Mouse (Mus musculus): Measurements from ENCODE around the gene Sema6d. TPM values are rescaled to one million over a fixed set of nuclear protein-coding genes. Genes with fewer than 3 reads are reported as not detected.

The Sema6d gene
- polyA plus RNA-seq, 1 experiment from 2014 or later, result 13.1 TPM

DNA sequence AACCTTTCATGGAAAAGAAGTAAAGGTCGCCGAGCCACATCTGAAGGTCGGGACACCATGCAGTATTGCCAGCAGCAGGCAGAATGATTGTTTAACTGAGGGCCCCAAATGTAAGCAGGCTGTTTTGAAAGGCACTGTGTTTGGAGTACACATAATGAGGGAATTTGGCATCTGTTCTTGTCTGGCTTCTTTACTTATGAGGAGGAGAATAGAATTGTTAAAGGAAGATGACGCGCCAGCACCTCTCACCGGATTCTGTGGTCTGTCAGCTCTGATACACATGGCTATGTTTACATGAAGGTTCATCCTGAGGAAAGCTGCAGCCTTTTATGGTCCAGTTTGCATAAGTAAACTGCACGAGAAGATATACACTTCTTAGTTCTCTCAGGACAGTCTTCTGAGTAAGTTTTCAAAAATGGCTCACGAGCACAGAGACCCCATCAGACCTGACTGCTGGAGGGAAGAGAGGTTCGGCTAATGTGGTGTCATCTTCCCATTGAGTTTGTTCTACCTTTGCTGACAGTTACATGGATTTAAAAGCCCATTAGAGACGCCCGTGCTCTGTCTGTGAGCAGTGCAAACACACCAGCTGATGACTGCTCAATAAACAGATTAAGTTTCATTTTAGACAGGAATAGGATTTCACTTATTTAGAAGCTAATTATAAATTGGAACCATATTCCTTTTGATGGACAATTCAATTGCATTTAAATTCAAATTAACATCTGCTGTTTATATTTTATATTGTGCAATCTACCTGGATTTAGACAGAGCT, 28.9 kb downstream of the Sema6d start:
- Histone ChIP-seq H3K27me3 (no peaks in the 10 kb centered on the region), H3K4me2 (no peak overlapping the region), H3K36me3 (no peaks in the 10 kb centered on the region), H3K9me3 (no peaks in the 10 kb centered on the region), H3K27ac (no peak overlapping the region), H3K4me1 (no peaks in the 10 kb centered on the region), H3K4me3 (no peak overlapping the region), H3K9ac (no peak overlapping the region)
- ATAC-seq (ENCODE audit: insufficient number of reproducible peaks, low FRiP score, low TSS enrichment, low read depth), result no peak
- WGBS, result 65% methylated on average over 11 of the region's 11 CpGs

GRCm38 (mm10) chr2:124120355-124120754, 30.6 kb downstream of the Sema6d start:
- H3K9ac ChIP-seq, result no peak overlapping the region
- H3K27me3 ChIP-seq, result no peaks in the 10 kb centered on the region
- no peak overlapping the region for H3K27ac ChIP-seq
- WGBS, result 66% methylated on average over 1 of the region's 1 CpGs
- no peaks in the 10 kb centered on the region for H3K4me1 ChIP-seq
- H3K9me3 ChIP-seq, result no peaks in the 10 kb centered on the region
- no peak overlapping the region for H3K4me2 ChIP-seq
- no peak for ATAC-seq (ENCODE audit: insufficient number of reproducible peaks, low FRiP score, low TSS enrichment, low read depth)
- no peaks in the 10 kb centered on the region for H3K36me3 ChIP-seq
- no peak overlapping the region for H3K4me3 ChIP-seq

DNA sequence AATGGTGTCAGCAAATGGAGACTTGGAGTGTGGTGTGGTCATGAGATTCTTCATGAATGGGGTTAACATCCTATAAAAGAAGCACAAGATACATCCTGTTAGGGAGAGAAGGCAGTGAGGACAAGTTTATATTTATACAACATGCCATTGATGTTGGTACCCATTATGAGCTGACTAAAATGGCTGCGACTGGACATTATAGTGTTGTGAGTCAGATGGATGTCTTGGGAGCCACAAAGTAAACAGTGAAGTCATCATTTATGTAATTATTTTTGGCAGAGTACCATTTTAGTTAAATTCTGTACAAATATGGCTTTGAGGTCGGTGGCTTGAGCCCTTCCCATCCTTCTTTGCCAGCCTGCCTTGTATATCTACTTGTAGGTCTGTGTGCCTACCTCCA, 31.8 kb downstream of the Sema6d start:
- Histone ChIP-seq H3K4me2 (no peak overlapping the region), H3K27ac (no peak overlapping the region), H3K9ac (no peak overlapping the region), H3K9me3 (no peaks in the 10 kb centered on the region), H3K36me3 (no peaks in the 10 kb centered on the region), H3K4me3 (no peak overlapping the region), H3K27me3 (no peaks in the 10 kb centered on the region), H3K4me1 (no peaks in the 10 kb centered on the region)
- ATAC-seq (ENCODE audit: insufficient number of reproducible peaks, low FRiP score, low TSS enrichment, low read depth), result no peak
- WGBS, result 77% methylated on average over 2 of the region's 2 CpGs

DNA sequence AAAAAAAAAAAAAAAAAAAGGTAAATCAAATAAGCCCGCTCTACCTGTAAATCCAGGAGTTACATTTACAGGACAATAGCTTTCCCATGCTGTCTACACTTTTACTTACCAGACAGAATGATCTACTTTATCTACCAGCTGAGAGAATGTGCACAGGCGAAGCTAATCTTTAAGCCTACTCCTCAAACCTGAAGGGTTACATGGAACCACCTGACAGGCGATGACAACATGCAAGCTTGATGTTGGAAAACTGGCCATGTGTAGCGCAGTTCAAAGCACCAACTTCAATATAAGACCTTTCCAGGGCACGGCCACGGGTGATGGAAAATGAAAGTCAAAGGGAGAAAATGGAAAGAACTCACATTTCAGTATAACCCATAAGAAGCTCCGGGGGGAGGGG, 35.7 kb downstream of the Sema6d start:
- Histone ChIP-seq H3K4me2 (no peak overlapping the region), H3K36me3 (no peaks in the 10 kb centered on the region), H3K27ac (no peak overlapping the region), H3K4me1 (no peaks in the 10 kb centered on the region), H3K9me3 (no peaks in the 10 kb centered on the region), H3K4me3 (no peak overlapping the region), H3K9ac (no peak overlapping the region), H3K27me3 (no peaks in the 10 kb centered on the region)
- 76% methylated on average over 7 of the region's 7 CpGs for WGBS
- ATAC-seq (ENCODE audit: insufficient number of reproducible peaks, low FRiP score, low TSS enrichment, low read depth), result no peak

DNA sequence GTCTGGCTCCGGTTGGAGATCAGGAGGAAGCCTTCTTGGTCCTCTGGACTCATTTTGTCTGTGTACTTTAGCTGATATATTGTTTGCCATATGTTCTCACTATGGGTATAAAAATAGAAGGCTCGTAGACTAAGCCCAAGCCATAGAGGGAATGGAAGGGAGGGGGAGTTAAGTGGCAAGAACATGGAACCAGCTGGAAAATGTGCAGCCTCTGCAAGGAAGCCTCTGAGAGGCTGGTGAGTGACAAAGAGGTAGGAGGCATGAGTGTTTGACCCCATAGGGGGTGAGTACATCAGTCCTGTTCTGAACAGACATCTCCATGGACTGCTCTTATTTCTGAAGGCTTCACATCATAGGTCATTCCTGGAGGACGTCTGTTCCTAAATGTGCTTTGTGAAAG, 37.1 kb downstream of the Sema6d start:
- Histone ChIP-seq H3K27ac (no peak overlapping the region), H3K9me3 (no peaks in the 10 kb centered on the region), H3K36me3 (no peaks in the 10 kb centered on the region), H3K4me2 (no peak overlapping the region), H3K4me3 (no peak overlapping the region), H3K9ac (no peak overlapping the region), H3K27me3 (no peaks in the 10 kb centered on the region), H3K4me1 (no peaks in the 10 kb centered on the region)
- WGBS, result 50% methylated on average over 3 of the region's 3 CpGs
- ATAC-seq (ENCODE audit: insufficient number of reproducible peaks, low FRiP score, low TSS enrichment, low read depth), result no peak

DNA sequence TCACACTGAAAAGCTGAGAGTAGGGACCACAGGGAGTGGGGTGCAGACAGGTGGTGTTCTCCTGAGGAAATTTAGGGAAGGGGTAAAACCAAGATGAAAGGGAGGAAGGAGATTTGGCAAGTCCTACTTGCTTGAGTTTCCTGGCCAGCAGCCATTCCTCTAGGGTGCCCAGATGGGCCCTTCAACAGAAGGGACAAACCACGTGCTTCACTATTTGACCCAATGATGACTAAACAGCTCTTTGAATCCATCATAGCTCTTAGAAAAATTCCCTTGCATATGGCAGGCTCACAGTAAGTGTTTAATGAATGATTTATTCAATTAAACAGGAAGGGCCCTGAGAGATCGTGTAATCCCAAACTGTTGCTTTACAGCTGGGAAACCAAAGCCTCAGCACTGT, 41.1 kb downstream of the Sema6d start:
- no peaks in the 10 kb centered on the region for H3K36me3 ChIP-seq
- H3K9ac ChIP-seq, result no peak overlapping the region
- no peaks in the 10 kb centered on the region for H3K9me3 ChIP-seq
- no peak overlapping the region for H3K27ac ChIP-seq
- no peak for ATAC-seq (ENCODE audit: insufficient number of reproducible peaks, low FRiP score, low TSS enrichment, low read depth)
- no peaks in the 10 kb centered on the region for H3K27me3 ChIP-seq
- WGBS, result 54% methylated on average over 2 of the region's 2 CpGs
- no peaks in the 10 kb centered on the region for H3K4me1 ChIP-seq
- no peak overlapping the region for H3K4me3 ChIP-seq
- no peak overlapping the region for H3K4me2 ChIP-seq

- no peak overlapping the region for H3K27ac ChIP-seq
- H3K36me3 ChIP-seq, result no peaks in the 10 kb centered on the region
- H3K4me2 ChIP-seq, result no peak overlapping the region
- no peak overlapping the region for H3K9ac ChIP-seq
- no peaks in the 10 kb centered on the region for H3K27me3 ChIP-seq
- no peak overlapping the region for H3K4me3 ChIP-seq
- H3K4me1 ChIP-seq, result no peaks in the 10 kb centered on the region
- ATAC-seq (ENCODE audit: insufficient number of reproducible peaks, low FRiP score, low TSS enrichment, low read depth), result no peak
- 65% methylated on average over 3 of the region's 3 CpGs for WGBS
- no peaks in the 10 kb centered on the region for H3K9me3 ChIP-seq
Observed at GRCm38 (mm10) chr2:124141510-124142044, 51.8 kb downstream of the Sema6d start.

DNA sequence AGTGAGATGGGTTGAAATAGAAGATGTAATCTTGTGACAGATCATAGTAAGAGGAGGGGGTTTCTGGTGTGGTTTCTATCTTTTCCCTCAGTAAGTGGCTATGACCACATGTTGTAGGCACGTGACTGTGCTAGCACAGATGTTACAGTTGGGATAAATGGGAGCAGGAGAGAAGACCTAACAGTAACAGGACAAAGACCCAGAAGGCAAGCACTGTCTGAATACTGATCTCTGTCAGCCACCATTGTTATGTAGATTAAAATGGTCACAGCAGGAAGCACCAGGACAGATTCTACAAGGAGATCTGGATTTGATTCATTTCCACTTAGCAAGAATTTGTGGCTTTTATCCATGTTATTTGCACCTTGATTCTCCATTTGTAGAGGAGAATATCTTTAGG, 55.8 kb downstream of the Sema6d start:
- no peak overlapping the region for H3K4me3 ChIP-seq
- H3K9me3 ChIP-seq, result no peaks in the 10 kb centered on the region
- H3K9ac ChIP-seq, result no peak overlapping the region
- H3K27me3 ChIP-seq, result no peaks in the 10 kb centered on the region
- H3K36me3 ChIP-seq, result no peaks in the 10 kb centered on the region
- 30% methylated on average over 1 of the region's 1 CpGs for WGBS
- no peaks in the 10 kb centered on the region for H3K4me1 ChIP-seq
- H3K4me2 ChIP-seq, result no peak overlapping the region
- no peak for ATAC-seq (ENCODE audit: insufficient number of reproducible peaks, low FRiP score, low TSS enrichment, low read depth)
- H3K27ac ChIP-seq, result no peak overlapping the region

DNA sequence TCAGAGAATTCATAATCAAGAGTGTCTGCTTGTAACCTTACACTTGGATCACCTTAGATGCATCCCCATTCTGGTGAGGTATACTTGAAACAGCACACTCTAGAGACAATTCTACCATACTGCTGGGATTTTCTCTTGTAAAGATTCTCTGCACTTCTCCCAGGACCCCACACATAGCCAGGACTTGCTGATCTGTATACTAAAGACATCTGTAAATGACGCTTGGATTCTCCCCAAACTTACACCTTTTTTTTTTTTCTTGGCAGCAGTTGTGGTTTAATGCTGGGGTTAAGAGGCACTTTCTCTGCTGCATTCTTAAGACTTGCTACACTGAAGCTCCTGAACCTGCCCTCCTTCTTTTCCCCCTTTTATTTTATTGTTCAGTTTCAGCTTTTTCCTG, 68.4 kb downstream of the Sema6d start:
- Histone ChIP-seq H3K27ac (no peak overlapping the region), H3K4me3 (no peak overlapping the region), H3K36me3 (no peaks in the 10 kb centered on the region), H3K9me3 (no peaks in the 10 kb centered on the region), H3K4me2 (no peak overlapping the region), H3K27me3 (no peaks in the 10 kb centered on the region), H3K4me1 (no peaks in the 10 kb centered on the region), H3K9ac (no peak overlapping the region)
- no peak for ATAC-seq (ENCODE audit: insufficient number of reproducible peaks, low FRiP score, low TSS enrichment, low read depth)
- WGBS, result 34% methylated on average over 1 of the region's 1 CpGs

- Histone ChIP-seq H3K4me2 (no peak overlapping the region), H3K4me3 (no peak overlapping the region), H3K27me3 (no peaks in the 10 kb centered on the region), H3K9me3 (no peaks in the 10 kb centered on the region), H3K4me1 (no peaks in the 10 kb centered on the region), H3K36me3 (no peaks in the 10 kb centered on the region), H3K27ac (no peak overlapping the region), H3K9ac (no peak overlapping the region)
- WGBS, result 64% methylated on average over 7 of the region's 7 CpGs
- ATAC-seq (ENCODE audit: insufficient number of reproducible peaks, low FRiP score, low TSS enrichment, low read depth), result no peak
Observed at GRCm38 (mm10) chr2:124162001-124162599, 72.3 kb downstream of the Sema6d start.

DNA sequence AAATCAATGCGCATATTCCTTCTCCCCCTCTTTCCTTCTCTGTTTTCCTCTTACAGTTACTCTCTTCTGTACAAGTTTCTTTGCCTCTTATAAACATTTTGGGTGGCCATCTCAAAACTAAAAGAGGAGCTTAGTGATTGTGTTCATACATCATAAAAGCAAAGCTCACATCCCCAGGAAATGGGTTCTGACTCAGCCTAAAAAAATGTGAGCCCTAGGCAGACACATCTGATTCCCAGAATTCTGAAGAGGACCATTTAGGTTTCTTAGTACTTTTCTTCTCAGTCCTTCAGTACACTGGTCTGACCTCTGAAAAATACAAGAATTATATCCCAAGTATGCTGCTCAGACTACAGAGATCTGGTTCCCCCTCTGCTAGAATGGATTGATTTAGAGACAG, 78.6 kb downstream of the Sema6d start:
- Histone ChIP-seq H3K4me3 (no peak overlapping the region), H3K9ac (no peak overlapping the region), H3K27me3 (no peaks in the 10 kb centered on the region), H3K9me3 (no peaks in the 10 kb centered on the region), H3K4me1 (no peaks in the 10 kb centered on the region), H3K27ac (no peak overlapping the region), H3K36me3 (no peaks in the 10 kb centered on the region), H3K4me2 (no peak overlapping the region)
- ATAC-seq (ENCODE audit: insufficient number of reproducible peaks, low FRiP score, low TSS enrichment, low read depth), result no peak
- WGBS, result 96% methylated on average over 1 of the region's 1 CpGs

GRCm38 (mm10) chr2:124171718-124172117, 81.9 kb downstream of the Sema6d start:
- 78% methylated on average over 3 of the region's 3 CpGs for WGBS
- no peaks in the 10 kb centered on the region for H3K9me3 ChIP-seq
- no peak overlapping the region for H3K9ac ChIP-seq
- H3K4me3 ChIP-seq, result no peak overlapping the region
- H3K36me3 ChIP-seq, result no peaks in the 10 kb centered on the region
- H3K27me3 ChIP-seq, result no peaks in the 10 kb centered on the region
- H3K27ac ChIP-seq, result no peak overlapping the region
- H3K4me2 ChIP-seq, result no peak overlapping the region
- ATAC-seq (ENCODE audit: insufficient number of reproducible peaks, low FRiP score, low TSS enrichment, low read depth), result no peak
- H3K4me1 ChIP-seq, result no peaks in the 10 kb centered on the region
